Mouse (Mus musculus) MEL (cell line): ENCODE results near the gene Cox4i2. TPM values are rescaled to one million over a fixed set of nuclear protein-coding genes. Genes with fewer than 3 reads are reported as not detected.
A peak's percentile ranks its signal among the peaks of the same experiment; 100 is the strongest.

Experiments
- DNase-seq: peaks from one replicate; pipeline ENCODE4 v3.0.0; 2011; ENCODE audit warnings: low read depth, low spot score
- H3K27ac ChIP-seq: 2 replicates; pipeline ENCODE4 v1.5.1; 2012; ENCODE audit warnings: low read depth, mild to moderate bottlenecking, control low read depth, low read length, moderate library complexity; ENCODE audit not compliant: control insufficient read depth
- H3K27me3 ChIP-seq, 2 experiments: fragments of 150-350 bp in 1 of 2; sonication (generic) in 1 of 2; 2 replicates each; pipeline ENCODE4 v1.6.1; 2012; ENCODE audit warnings: low read length in 2 of 2, mild to moderate bottlenecking in 2 of 2, improper control_type of control experiment in 1 of 2, moderate library complexity in 1 of 2; ENCODE audit not compliant: insufficient read depth in 2 of 2, control insufficient read depth in 1 of 2
- H3K36me3 ChIP-seq, 2 experiments: 2 replicates each; pipeline ENCODE4 v1.6.1; 2012 to 2014; ENCODE audit warnings: low read length in 2 of 2, improper control_type of control experiment in 1 of 2, inconsistent platforms in 1 of 2, mild to moderate bottlenecking in 1 of 2; ENCODE audit not compliant: insufficient read depth in 2 of 2, control insufficient read depth in 1 of 2
- H3K4me1 ChIP-seq, 2 experiments: fragments of 150-350 bp in 1 of 2; sonication (generic) in 1 of 2; 2 replicates each; pipeline ENCODE4 v1.6.1; 2012; ENCODE audit warnings: low read length in 2 of 2, improper control_type of control experiment in 1 of 2, mild to moderate bottlenecking in 1 of 2; ENCODE audit not compliant: insufficient read depth in 2 of 2, control insufficient read depth in 1 of 2
- H3K4me3 ChIP-seq, 2 experiments: fragments of 150-350 bp in 1 of 2; sonication (generic) in 1 of 2; 2 replicates each; pipeline ENCODE4 v1.5.1; 2012; ENCODE audit warnings: low read depth in 2 of 2, low read length in 2 of 2, mild to moderate bottlenecking in 2 of 2, moderate library complexity in 2 of 2, control low read depth in 1 of 2, improper control_type of control experiment in 1 of 2; ENCODE audit not compliant: control insufficient read depth in 1 of 2, insufficient read depth in 1 of 2
- H3K79me2 ChIP-seq: 2 replicates; pipeline ENCODE4 v1.6.1; 2012; ENCODE audit warnings: mild to moderate bottlenecking, low read length, moderate library complexity; ENCODE audit not compliant: control insufficient read depth, poor library complexity, insufficient read depth
- H3K9ac ChIP-seq: 2 replicates; pipeline ENCODE4 v1.6.1; 2012; ENCODE audit warnings: low read depth, mild to moderate bottlenecking, control low read depth, low read length, moderate library complexity; ENCODE audit not compliant: control insufficient read depth, poor library complexity, severe bottlenecking
- H3K9me3 ChIP-seq: fragments of 150-350 bp; sonication (generic); replicated peaks from 2 replicates; pipeline ENCODE4 v1.6.1; 2012; ENCODE audit warnings: mild to moderate bottlenecking, low read length, improper control_type of control experiment, moderate library complexity; ENCODE audit not compliant: insufficient read depth
- BHLHE40 ChIP-seq: IDR thresholded peaks from 2 replicates; pipeline ENCODE4 v1.6.1; 2012; ENCODE audit warnings: low read depth, mild to moderate bottlenecking, inconsistent platforms, low read length, improper control_type of control experiment, borderline replicate concordance
- CHD1 ChIP-seq: IDR thresholded peaks from 2 replicates; pipeline ENCODE4 v1.6.1; 2012; ENCODE audit warnings: low read depth, mild to moderate bottlenecking, inconsistent platforms, low read length, improper control_type of control experiment
- CHD2 ChIP-seq: IDR thresholded peaks from 2 replicates; pipeline ENCODE4 v1.6.1; 2011; ENCODE audit warnings: low read length, improper control_type of control experiment
- E2F4 ChIP-seq: IDR thresholded peaks from 2 replicates; pipeline ENCODE4 v1.6.1; 2011; ENCODE audit warnings: low read depth, low read length, improper control_type of control experiment, borderline replicate concordance
- ELF1 ChIP-seq: IDR thresholded peaks from 2 replicates; pipeline ENCODE4 v1.6.1; 2014; ENCODE audit warnings: low read depth, mild to moderate bottlenecking, inconsistent platforms, low read length, improper control_type of control experiment, moderate library complexity
- EP300 ChIP-seq, 2 experiments: IDR thresholded peaks; 2 replicates each; pipeline ENCODE4 v1.6.1; 2011; ENCODE audit warnings: improper control_type of control experiment in 2 of 2, low read length in 2 of 2, low read depth in 1 of 2, mild to moderate bottlenecking in 1 of 2
- ETS1 ChIP-seq: IDR thresholded peaks from 2 replicates; pipeline ENCODE4 v1.6.1; 2012; ENCODE audit warnings: low read depth, mild to moderate bottlenecking, inconsistent platforms, low read length, improper control_type of control experiment, moderate library complexity
- GABPA ChIP-seq: IDR thresholded peaks from 2 replicates; pipeline ENCODE4 v1.6.1; 2012; ENCODE audit warnings: low read depth, mild to moderate bottlenecking, inconsistent platforms, low read length, improper control_type of control experiment, moderate library complexity
- GATA1 ChIP-seq: IDR thresholded peaks from 2 replicates; pipeline ENCODE4 v1.6.1; 2011; ENCODE audit warnings: low read depth, low read length, improper control_type of control experiment
- JUND ChIP-seq: IDR thresholded peaks from 2 replicates; pipeline ENCODE4 v1.6.1; 2011; ENCODE audit warnings: low read depth, mild to moderate bottlenecking, improper control_type of control experiment, low read length
- KAT2A ChIP-seq: conservative IDR thresholded peaks from 2 replicates; pipeline ENCODE4 v1.6.1; 2012; ENCODE audit warnings: low read depth, low read length, improper control_type of control experiment, inconsistent platforms
- MAX ChIP-seq: IDR thresholded peaks from 2 replicates; pipeline ENCODE4 v1.6.1; 2011; ENCODE audit warnings: low read length, improper control_type of control experiment
- MAZ ChIP-seq: IDR thresholded peaks from 2 replicates; pipeline ENCODE4 v1.6.1; 2012; ENCODE audit warnings: low read depth, mild to moderate bottlenecking, inconsistent platforms, low read length, improper control_type of control experiment
- MXI1 ChIP-seq: IDR thresholded peaks from 2 replicates; pipeline ENCODE4 v1.6.1; 2011; ENCODE audit warnings: mild to moderate bottlenecking, low read depth, low read length, improper control_type of control experiment
- MYC ChIP-seq: IDR thresholded peaks from 2 replicates; pipeline ENCODE4 v1.6.1; 2011; ENCODE audit warnings: low read depth, mild to moderate bottlenecking, low read length, improper control_type of control experiment, moderate library complexity
- NELFE ChIP-seq: IDR thresholded peaks from 2 replicates; pipeline ENCODE4 v1.6.1; 2011; ENCODE audit warnings: low read depth, low read length, improper control_type of control experiment
- NRF1 ChIP-seq: IDR thresholded peaks from 2 replicates; pipeline ENCODE4 v1.6.1; 2014; ENCODE audit warnings: low read depth, mild to moderate bottlenecking, inconsistent platforms, low read length, improper control_type of control experiment, moderate library complexity; ENCODE audit not compliant: poor library complexity, insufficient read depth, severe bottlenecking
- POLR2AphosphoS2 ChIP-seq: IDR thresholded peaks from 2 replicates; pipeline ENCODE4 v1.6.1; 2011; ENCODE audit warnings: low read length, improper control_type of control experiment
- RAD21 ChIP-seq: IDR thresholded peaks from 2 replicates; pipeline ENCODE4 v1.6.1; 2011; ENCODE audit warnings: mild to moderate bottlenecking, low read depth, low read length, improper control_type of control experiment
- RCOR1 ChIP-seq: IDR thresholded peaks from 2 replicates; pipeline ENCODE4 v1.6.1; 2012; ENCODE audit warnings: low read depth, mild to moderate bottlenecking, inconsistent platforms, low read length, improper control_type of control experiment
- TAL1 ChIP-seq: IDR thresholded peaks from 2 replicates; pipeline ENCODE4 v1.6.1; 2012; ENCODE audit warnings: mild to moderate bottlenecking, inconsistent platforms, low read length, moderate library complexity, mixed read lengths
- TCF12 ChIP-seq: IDR thresholded peaks from 2 replicates; pipeline ENCODE4 v1.6.1; 2014; ENCODE audit warnings: low read depth, mild to moderate bottlenecking, inconsistent platforms, low read length, improper control_type of control experiment, moderate library complexity
- UBTF ChIP-seq: IDR thresholded peaks from 2 replicates; pipeline ENCODE4 v1.6.1; 2012; ENCODE audit warnings: low read depth, mild to moderate bottlenecking, inconsistent platforms, low read length, improper control_type of control experiment, moderate library complexity, borderline replicate concordance; ENCODE audit not compliant: insufficient read depth
- USF1 ChIP-seq: IDR thresholded peaks from 2 replicates; pipeline ENCODE4 v1.6.1; 2014; ENCODE audit warnings: low read depth, mild to moderate bottlenecking, inconsistent platforms, low read length, improper control_type of control experiment, moderate library complexity
- USF2 ChIP-seq, 2 experiments: IDR thresholded peaks; 2 replicates each; pipeline ENCODE4 v1.6.1; 2011 to 2012; ENCODE audit warnings: improper control_type of control experiment in 2 of 2, low read length in 2 of 2, borderline replicate concordance in 1 of 2, inconsistent platforms in 1 of 2, low read depth in 1 of 2, mild to moderate bottlenecking in 1 of 2; ENCODE audit not compliant: insufficient read depth in 1 of 2
- ZC3H11A ChIP-seq: IDR thresholded peaks from 2 replicates; pipeline ENCODE4 v1.6.1; 2012; ENCODE audit warnings: low read depth, mild to moderate bottlenecking, inconsistent platforms, low read length, improper control_type of control experiment
- ZKSCAN1 ChIP-seq: IDR thresholded peaks from 2 replicates; pipeline ENCODE4 v1.6.1; 2012; ENCODE audit warnings: low read depth, mild to moderate bottlenecking, inconsistent platforms, low read length, improper control_type of control experiment, moderate library complexity
- ZNF384 ChIP-seq: IDR thresholded peaks from 2 replicates; pipeline ENCODE4 v1.6.1; 2012; ENCODE audit warnings: low read depth, mild to moderate bottlenecking, inconsistent platforms, low read length, improper control_type of control experiment
- polyA plus RNA-seq, 2 experiments: library from polyadenylated mRNA; stranded (reverse) in 1 of 2; unstranded in 1 of 2; fragments of >175 nt in 1 of 2; fragments of >200 nt in 1 of 2; gene quantifications; 2 replicates each; pipeline versions ENCODE4 v1.2.1 to v1.2.4; 2012; ENCODE audit warnings: low replicate concordance in 2 of 2, low read depth in 1 of 2; ENCODE audit not compliant: insufficient read length in 2 of 2, insufficient read depth in 1 of 2, missing spikeins in 1 of 2
- total RNA-seq: library from RNA; depleted of rRNA; stranded (reverse); fragments of 300-350 nt; gene quantifications from 2 replicates; pipeline ENCODE4 v1.2.3, GENCODE M21; 2012

Cox4i2 gene
- total and polyA plus RNA-seq, 3 experiments: 0.17 TPM; not detected in 2

GRCm38 (mm10) chr2:152810158-152810941 lies 56.4 kb downstream of the Cox4i2 start:
- H3K27me3 ChIP-seq: no peaks in the 10 kb centered on the region
- no peak overlapping the region for H3K27ac ChIP-seq
- no peak overlapping the region for H3K9ac ChIP-seq
- no peak overlapping the region for H3K4me3 ChIP-seq
- no peaks in the 10 kb centered on the region for H3K9me3 ChIP-seq
- H3K4me1 ChIP-seq: peaks cover 19 to 29% of the 10 kb centered on the region in 2 experiments
- no peak for TF ChIP-seq EP300 (IDR thresholded peaks at IDR 0.05; ENCODE audit: low read depth in 1 of 2, low read length in 2 of 2)
- peak; percentile 43; the same call in 1 of the 2 replicates for TF ChIP-seq ETS1
- no peak for DNase-seq
- H3K36me3 ChIP-seq: peaks cover 0 to 32% of the 10 kb centered on the region in 2 experiments; a peak in 2 of 4 replicates
- no peaks in the 10 kb centered on the region for H3K79me2 ChIP-seq

DNA sequence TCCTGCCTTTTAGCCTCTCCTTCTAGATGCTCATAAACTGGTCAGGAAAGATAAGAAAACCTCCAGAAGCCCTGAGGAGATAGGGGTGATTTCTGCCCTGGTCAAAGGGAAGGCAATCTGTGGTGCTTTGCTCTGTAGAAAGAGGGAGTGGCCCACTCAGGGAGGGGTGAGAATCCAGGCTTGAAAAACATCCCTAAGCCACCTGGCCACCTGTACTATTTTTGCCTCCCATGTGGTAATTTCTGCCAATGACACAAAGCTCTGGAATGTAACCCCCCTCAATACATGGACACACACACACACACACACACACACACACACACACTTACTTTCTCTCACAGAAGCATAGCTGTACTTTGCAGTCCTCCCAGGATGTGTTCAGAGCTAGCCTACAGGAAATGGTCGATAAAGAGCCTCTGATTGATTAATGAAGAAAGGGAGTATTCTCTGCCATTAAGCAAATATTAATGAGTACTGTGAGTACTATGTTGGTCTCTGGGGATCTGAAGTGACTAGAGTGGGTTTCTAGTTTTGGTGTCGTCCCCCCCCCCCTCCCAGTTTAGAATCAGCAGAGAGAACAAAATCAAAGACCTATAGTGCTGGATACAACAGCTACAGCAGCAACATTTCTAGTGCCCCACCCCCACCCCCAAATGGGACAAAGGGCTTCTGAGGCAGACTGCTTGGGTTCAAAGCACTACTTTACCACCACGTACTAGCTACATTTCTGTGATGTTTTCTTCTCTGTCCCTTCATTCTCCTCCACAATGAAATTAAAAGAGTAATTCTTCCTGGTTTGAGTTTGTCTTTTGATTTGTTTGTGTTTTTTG lies 57.6 kb downstream of the Cox4i2 start:
- Histone ChIP-seq H3K4me3 (no peak overlapping the region), H3K4me1 (peaks cover 19 to 40% of the 10 kb centered on the region in 2 experiments)
- no peak for DNase-seq
- no peak for TF ChIP-seq ZNF384
- TF ChIP-seq GABPA: no peak
- no peak for TF ChIP-seq MAX
- TF ChIP-seq ZKSCAN1: no peak
- no peak for TF ChIP-seq POLR2AphosphoS2
- no peak for TF ChIP-seq NELFE
- TF ChIP-seq RAD21: no peak
- TF ChIP-seq JUND: no peak
- TF ChIP-seq UBTF: no peak
- peak; percentile 84 for TF ChIP-seq GATA1
- TF ChIP-seq ZC3H11A: no peak
- TF ChIP-seq MYC: 0 out of 2 replicates have a peak, but pooled peaks have one; percentile 22
- peak; percentile 65 for TF ChIP-seq MAZ
- TF ChIP-seq TAL1: peak; percentile 80
- TF ChIP-seq RCOR1: peak; percentile 98
- TF ChIP-seq NRF1: no peak
- no peak for TF ChIP-seq USF1
- peak; percentile 45; the same call in 1 of the 2 replicates for TF ChIP-seq MXI1
- TF ChIP-seq CHD2: no peak
- peak; percentile 62; the same call in 1 of the 2 replicates for TF ChIP-seq ETS1
- TF ChIP-seq KAT2A: no peak
- peak; percentile 56 to 78 for TF ChIP-seq EP300 (IDR thresholded peaks at IDR 0.05; ENCODE audit: low read depth in 1 of 2, low read length in 2 of 2)
- no peak for TF ChIP-seq BHLHE40
- TF ChIP-seq ELF1: no peak
- TF ChIP-seq CHD1: no peak
- TF ChIP-seq E2F4: no peak
- TF ChIP-seq TCF12: peak; percentile 94
- TF ChIP-seq USF2 (IDR thresholded peaks at IDR 0.05; ENCODE audit: borderline replicate concordance in 1 of 2, insufficient read depth in 1 of 2, low read depth in 1 of 2, low read length in 2 of 2): no peak

More for the DNA sequence above, 57.6 kb downstream of the Cox4i2 start:
- no peaks in the 10 kb centered on the region for H3K79me2 ChIP-seq
- H3K27ac ChIP-seq: no peak overlapping the region
- no peak overlapping the region for H3K9ac ChIP-seq
- peaks cover 0 to 37% of the 10 kb centered on the region in 2 experiments; a peak in 2 of 4 replicates for H3K36me3 ChIP-seq
- H3K27me3 ChIP-seq: no peaks in the 10 kb centered on the region
- H3K9me3 ChIP-seq: no peaks in the 10 kb centered on the region
